Mouse (Mus musculus): ENCODE data around the gene Bcdin3d. TPM values are rescaled to one million over a fixed set of nuclear protein-coding genes. Genes with fewer than 3 reads are reported as not detected.
A peak's percentile ranks its signal among the peaks of the same experiment; 100 is the strongest.

Bcdin3d gene
- total and polyA plus RNA-seq, 3 experiments = 7.8 to 31.3 (median 13.7) TPM

GRCm38 (mm10) chr15:99473801-99474575, 542 bp downstream of the Bcdin3d start (continued):
- TF ChIP-seq MXI1 (IDR thresholded peaks at IDR 0.05; ENCODE audit: low read depth, low read length) (peak; percentile 85), RAD21 (IDR thresholded peaks at IDR 0.05; ENCODE audit: low read depth, low read length) (no peak), ELF1 (IDR thresholded peaks at IDR 0.05; ENCODE audit: low read depth, low read length) (no peak), ETS1 (IDR thresholded peaks at IDR 0.05; ENCODE audit: low read depth, low read length) (peak; percentile 55), TCF12 (IDR thresholded peaks at IDR 0.05; ENCODE audit: low read depth, low read length) (no peak), TBP (IDR thresholded peaks at IDR 0.05; ENCODE audit: low read depth, low read length) (peak; percentile 64), RCOR1 (IDR thresholded peaks at IDR 0.05; ENCODE audit: low read depth, low read length) (peak; percentile 79), ZKSCAN1 (IDR thresholded peaks at IDR 0.05; ENCODE audit: low read depth, low read length) (no peak), EP300 (IDR thresholded peaks at IDR 0.05; ENCODE audit: low read depth in 1 of 2, low read length in 2 of 2) (peak; percentile 49 to 56; a peak in 3 of 4 replicates), E2F4 (IDR thresholded peaks at IDR 0.05; ENCODE audit: borderline replicate concordance, low read depth, low read length) (no peak), POLR2A (IDR thresholded peaks at IDR 0.05; ENCODE audit: control insufficient read depth in 1 of 2, insufficient read depth in 1 of 2, low read depth in 1 of 2, low read length in 2 of 2, poor library complexity in 1 of 2) (no peak), NRF1 (IDR thresholded peaks at IDR 0.05; ENCODE audit: insufficient read depth, low read depth, low read length, poor library complexity, severe bottlenecking) (no peak), MAZ (IDR thresholded peaks at IDR 0.05; ENCODE audit: low read depth, low read length) (no peak), USF1 (IDR thresholded peaks at IDR 0.05; ENCODE audit: low read depth, low read length) (no peak), MYB (IDR thresholded peaks at IDR 0.05; ENCODE audit: low read depth, low read length) (no peak), CTCF (IDR thresholded peaks at IDR 0.05 in 2 of 3, conservative IDR thresholded peaks at IDR 0.05 in 1 of 3; ENCODE audit: control insufficient read depth in 1 of 3, insufficient read depth in 1 of 3, low read depth in 2 of 3, low read length in 3 of 3, poor library complexity in 1 of 3, severe bottlenecking in 1 of 3) (no peak), GATA1 (IDR thresholded peaks at IDR 0.05; ENCODE audit: low read depth, low read length) (peak; percentile 68; the same call in 1 of the 2 replicates), CHD2 (IDR thresholded peaks at IDR 0.05; ENCODE audit: low read length) (no peak), BHLHE40 (IDR thresholded peaks at IDR 0.05; ENCODE audit: borderline replicate concordance, low read depth, low read length) (no peak; the same call in 1 of the 2 replicates)

- no peak overlapping the region for H3K9ac ChIP-seq (ENCODE audit: control insufficient read depth, low read depth, low read length, poor library complexity, severe bottlenecking)
- no peak for DNase-seq (ENCODE audit: low read depth, low spot score)
- TF ChIP-seq KAT2A (conservative IDR thresholded peaks at IDR 0.05; ENCODE audit: low read depth, low read length) = no peak
- TF ChIP-seq NELFE (IDR thresholded peaks at IDR 0.05; ENCODE audit: low read depth, low read length) = 0 out of 2 replicates have a peak, but pooled peaks have one; percentile 5
Measured at GRCm38 (mm10) chr15:99472972-99473371, 1.6 kb downstream of the Bcdin3d start.

More at GRCm38 (mm10) chr15:99472972-99473371, 1.6 kb downstream of the Bcdin3d start:
- Histone ChIP-seq H3K27me3 (ENCODE audit: control insufficient read depth in 1 of 2, insufficient read depth in 2 of 2, low read length in 2 of 2) (no peaks in the 10 kb centered on the region), H3K27ac (ENCODE audit: control insufficient read depth, low read depth, low read length) (no peak overlapping the region), H3K36me3 (ENCODE audit: control insufficient read depth in 1 of 2, insufficient read depth in 2 of 2, low read length in 2 of 2) (peaks cover 0 to 18% of the 10 kb centered on the region in 2 experiments; a peak in 2 of 4 replicates), H3K79me2 (ENCODE audit: control insufficient read depth, insufficient read depth, low read length, poor library complexity) (peaks cover 5% of the 10 kb centered on the region), H3K4me1 (ENCODE audit: control insufficient read depth in 1 of 2, insufficient read depth in 2 of 2, low read length in 2 of 2) (peaks cover 0 to 21% of the 10 kb centered on the region in 2 experiments; a peak in 2 of 4 replicates), H3K4me3 (ENCODE audit: control insufficient read depth in 1 of 2, insufficient read depth in 1 of 2, low read depth in 2 of 2, low read length in 2 of 2) (no peak overlapping the region), H3K9me3 (replicated peaks; ENCODE audit: insufficient read depth, low read length) (no peaks in the 10 kb centered on the region)
